Mouse (Mus musculus) bone marrow, adult 2 months (tissue): ENCODE measurements around the gene Epha3.

Experiments used
- CTCF ChIP-seq: fragments of 200-500 bp; IDR thresholded peaks from 2 replicates; pipeline ENCODE4 v1.5.1; 2011; ENCODE audit warnings: low read length, control low read depth; ENCODE audit not compliant: control insufficient read depth, insufficient read depth
- POLR2A ChIP-seq: fragments of 200-500 bp; IDR thresholded peaks from 2 replicates; pipeline ENCODE4 v1.6.1; 2011; ENCODE audit warnings: low read depth, mild to moderate bottlenecking, control low read depth, low read length, borderline replicate concordance; ENCODE audit not compliant: control insufficient read depth

- no peak for TF ChIP-seq POLR2A
- TF ChIP-seq CTCF, result no peak
Measured at GRCm38 (mm10) chr16:63794292-63794691, 69.7 kb downstream of the Epha3 start.
